Mouse (Mus musculus): ENCODE measurements at regions not wholly inside any gene's neighbourhood (a gene's known extent, or its start where the extent isn't known, plus 50 kb on each side); places are given as distances from the start of the nearest gene placed in this dataset.

DNA sequence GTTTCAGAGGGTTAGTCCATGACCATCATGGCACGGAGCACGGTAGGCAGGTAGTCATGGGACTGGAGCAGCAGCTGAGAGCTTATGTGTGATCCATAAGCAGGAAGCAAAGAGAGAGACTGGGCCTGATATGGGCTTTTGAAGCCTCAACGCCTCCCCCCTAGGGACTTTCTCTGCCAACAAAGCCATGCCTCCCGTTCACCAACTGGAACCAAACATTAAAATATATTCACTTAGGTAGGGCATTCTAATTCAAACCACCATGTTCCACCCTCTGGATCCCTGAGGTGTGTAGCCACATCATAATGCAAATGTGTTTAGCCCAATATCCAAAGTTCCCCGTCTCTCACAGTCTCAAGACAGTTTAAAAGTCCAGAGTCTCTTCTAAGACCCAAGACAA lies 85.3 kb upstream of the Ltbp1 start:
- in situ Hi-C loops (cut with MboI, MseI) = no loop called here

- in situ Hi-C loops (cut with MboI, MseI) = no loop called here
Measured at GRCm38 (mm10) chr17:74921413-74921812, 84.0 kb upstream of the Ltbp1 start.

DNA sequence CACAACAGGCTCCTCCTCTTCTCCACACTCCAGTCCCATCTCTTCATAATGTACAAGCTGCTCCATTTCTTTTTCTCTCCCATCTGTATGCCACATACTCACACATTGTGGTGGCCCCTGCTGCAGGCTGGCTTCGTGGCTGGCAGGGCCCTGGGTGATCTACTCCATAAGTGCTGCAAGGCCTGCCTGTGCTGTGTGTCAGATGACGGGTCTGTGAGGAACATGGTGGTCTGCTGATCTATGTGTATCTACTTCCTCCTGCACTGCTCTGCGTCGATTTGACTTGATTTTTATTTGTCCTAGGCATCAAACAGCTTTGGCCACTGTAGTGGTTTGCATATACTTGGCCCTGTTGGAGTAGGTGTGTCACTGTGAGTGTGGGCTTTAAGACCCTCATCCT lies 83.4 kb upstream of the Ltbp1 start:
- in situ Hi-C loops (cut with MboI, MseI) = no loop called here

- in situ Hi-C loops (cut with MboI, MseI) = no loop called here
Measured at GRCm38 (mm10) chr17:74922591-74922990, 82.8 kb upstream of the Ltbp1 start.

DNA sequence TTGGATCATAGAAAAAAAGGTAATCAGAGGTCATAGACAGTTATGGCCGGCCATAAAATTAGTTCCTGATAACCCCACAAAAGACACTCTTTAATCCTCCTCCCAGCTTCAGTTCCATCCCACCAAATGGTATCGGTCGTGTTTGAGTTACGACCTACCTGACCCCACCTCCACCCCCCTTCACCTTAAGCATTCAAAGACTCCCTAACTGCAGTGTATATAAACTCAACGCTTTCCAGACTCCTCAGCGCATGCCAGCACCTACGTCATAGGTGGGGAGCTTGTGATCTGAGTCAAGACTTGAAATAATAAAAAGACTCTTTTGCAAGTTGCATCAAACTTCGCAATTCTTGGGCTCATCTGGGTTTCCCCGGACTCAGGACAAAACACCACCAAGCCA lies 82.3 kb upstream of the Ltbp1 start:
- in situ Hi-C loops (cut with MboI, MseI) = no loop called here

- in situ Hi-C loops (cut with MboI, MseI) = no loop called here
Measured at GRCm38 (mm10) chr17:74925131-74925530, 80.2 kb upstream of the Ltbp1 start.

- in situ Hi-C loops (cut with MboI, MseI) = no loop called here
Measured at GRCm38 (mm10) chr17:74927981-74928380, 77.4 kb upstream of the Ltbp1 start.

- in situ Hi-C loops (cut with MboI, MseI) = no loop called here
Measured at GRCm38 (mm10) chr17:74931540-74931939, 73.8 kb upstream of the Ltbp1 start.

GRCm38 (mm10) chr17:74941393-74941792 lies 64.0 kb upstream of the Ltbp1 start:
- in situ Hi-C loops (cut with MboI, MseI) = no loop called here

GRCm38 (mm10) chr17:74942984-74943801 lies 62.2 kb upstream of the Ltbp1 start:
- in situ Hi-C loops (cut with MboI, MseI) = no loop called here

- in situ Hi-C loops (cut with MboI, MseI) = no loop called here
Measured at GRCm38 (mm10) chr17:74943802-74944193, 61.6 kb upstream of the Ltbp1 start.

DNA sequence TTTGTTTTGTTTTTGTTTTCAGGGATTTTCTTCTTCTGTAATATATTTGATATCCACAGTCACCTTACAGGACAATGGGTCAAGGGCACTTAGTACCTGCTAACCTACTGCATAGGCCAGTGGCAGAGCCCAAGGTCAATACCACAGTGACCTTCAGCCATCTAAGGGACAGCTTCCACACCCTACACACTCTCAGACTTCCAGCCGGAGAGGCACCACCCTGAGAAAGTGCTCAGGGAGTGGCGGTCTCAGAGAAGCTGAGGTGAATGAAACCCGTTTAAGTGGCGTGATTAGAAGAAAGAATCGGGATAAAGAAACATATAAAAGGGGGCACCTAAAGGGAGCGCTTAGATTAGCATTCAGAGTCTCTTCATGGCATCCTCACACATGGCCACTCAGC lies 60.2 kb upstream of the Ltbp1 start:
- in situ Hi-C loops (cut with MboI, MseI) = no loop called here

DNA sequence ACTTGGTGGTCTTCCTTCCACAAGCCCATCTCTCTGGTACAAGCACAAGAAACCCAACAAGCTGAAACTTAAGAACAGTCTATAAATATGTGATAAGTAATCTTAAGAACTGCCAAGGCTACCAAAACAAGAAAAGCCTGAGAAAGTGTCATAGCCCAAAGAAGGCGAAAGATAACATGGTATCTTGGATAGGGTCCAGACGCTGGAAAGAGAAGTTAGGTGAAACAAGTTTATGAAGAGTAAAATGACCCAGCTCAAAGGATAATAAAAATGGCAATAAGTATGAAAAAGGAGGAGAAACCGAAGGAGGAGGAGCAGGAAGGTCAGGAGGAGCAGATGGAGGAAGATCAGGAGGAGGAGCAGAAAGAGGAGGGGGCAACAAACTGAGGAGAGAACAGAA lies 56.9 kb upstream of the Ltbp1 start:
- in situ Hi-C loops (cut with MboI, MseI) = no loop called here

- in situ Hi-C loops (cut with MboI, MseI) = no loop called here
Measured at GRCm38 (mm10) chr17:74950316-74950715, 55.1 kb upstream of the Ltbp1 start.

- in situ Hi-C loops (cut with MboI, MseI) = loop anchor here in 1 of 2 experiments (5.0 kb wide), 1 partner anchor 837 kb away; no protein-coding TSS in a partner anchor
Measured at GRCm38 (mm10) chr17:74954988-74955387, 50.4 kb upstream of the Ltbp1 start.
